Mouse (Mus musculus) embryo, embryonic 10 days (tissue): ENCODE results near the gene Gnai1.

Experiments used
- DNase-seq: peaks from one replicate; pipeline ENCODE4 v3.0.0-alpha.2; 2015; ENCODE audit warnings: low spot score

The Gnai1 gene

GRCm38 (mm10) chr5:18288079-18288478, 72.1 kb downstream of the Gnai1 start:
- DNase-seq = no peak

GRCm38 (mm10) chr5:18282095-18282494, 78.1 kb downstream of the Gnai1 start:
- no peak for DNase-seq

- DNase-seq = no peak
These were observed 85.7 kb downstream of the Gnai1 start for GRCm38 (mm10) chr5:18274352-18274940.

- no peak for DNase-seq
These were observed 86.6 kb downstream of the Gnai1 start for GRCm38 (mm10) chr5:18273291-18274284.

- no peak for DNase-seq
These were observed 109.7 kb downstream of the Gnai1 start for GRCm38 (mm10) chr5:18250379-18251017.

- DNase-seq = no peak
These were observed 111.0 kb downstream of the Gnai1 start for GRCm38 (mm10) chr5:18249132-18249531.

- DNase-seq = peak; percentile 21
These were observed 130.8 kb downstream of the Gnai1 start for GRCm38 (mm10) chr5:18229396-18229795.

- DNase-seq = no peak
These were observed 131.3 kb downstream of the Gnai1 start for GRCm38 (mm10) chr5:18228866-18229265.

- DNase-seq = no peak
These were observed 139.3 kb downstream of the Gnai1 start for GRCm38 (mm10) chr5:18220873-18221272.

GRCm38 (mm10) chr5:18218292-18218691, 141.9 kb downstream of the Gnai1 start:
- no peak for DNase-seq

- no peak for DNase-seq
These were observed 142.3 kb downstream of the Gnai1 start for GRCm38 (mm10) chr5:18217856-18218255.
